Mouse (Mus musculus) kidney, postnatal 25 days (tissue): ENCODE data around the gene Per3.
"Not testable (repeated sequence)": the region's sequence is repeated elsewhere in the genome, so short reads cannot be mapped to it uniquely, and the experiment has no call there.

ENCODE experiments used
- DNase-seq, 2 experiments: peaks; one replicate each; pipeline ENCODE4 v3.0.0; 2021; ENCODE audit warnings: mixed read lengths in 2 of 2

The Per3 gene

DNA sequence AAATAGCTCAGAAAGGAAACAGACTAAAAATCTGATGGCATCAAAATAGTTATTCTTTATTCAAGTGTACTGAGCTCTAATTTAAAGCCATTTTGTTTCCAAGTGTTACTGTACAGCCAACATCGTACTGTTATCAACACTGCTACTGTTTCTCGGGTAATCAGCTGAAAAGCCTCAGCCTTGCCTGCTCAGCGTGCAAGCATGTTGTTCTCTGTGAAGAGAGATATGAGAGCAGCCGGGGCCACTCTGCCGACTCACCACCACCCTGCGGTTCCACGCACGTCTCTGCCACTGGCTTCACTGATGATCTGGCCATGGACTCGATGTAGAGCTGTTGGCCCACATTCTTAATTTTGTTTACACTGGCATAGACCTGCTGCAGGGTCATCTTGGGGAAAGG, 20.3 kb downstream of the Per3 start:
- DNase-seq: no peak

DNA sequence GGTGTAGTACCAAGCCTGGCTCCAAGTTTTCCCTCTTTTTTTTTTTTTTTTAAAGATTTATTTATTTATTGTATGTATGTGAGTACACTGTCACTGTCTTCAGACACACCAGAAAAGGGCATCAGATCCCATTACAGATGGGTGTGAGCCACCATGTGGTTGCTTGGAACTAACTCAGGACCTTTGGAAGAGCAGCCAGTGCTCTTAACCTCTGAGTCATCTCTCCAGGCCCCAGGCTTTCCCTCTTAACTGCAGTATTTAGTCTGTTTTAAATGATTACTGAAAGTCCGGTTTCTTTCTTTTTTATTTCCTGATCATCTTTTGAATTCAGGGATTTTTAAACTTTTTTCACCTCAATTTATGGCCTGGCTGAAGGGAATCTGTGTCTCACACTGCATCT, 27.1 kb downstream of the Per3 start:
- DNase-seq: not testable (repeated sequence)

DNA sequence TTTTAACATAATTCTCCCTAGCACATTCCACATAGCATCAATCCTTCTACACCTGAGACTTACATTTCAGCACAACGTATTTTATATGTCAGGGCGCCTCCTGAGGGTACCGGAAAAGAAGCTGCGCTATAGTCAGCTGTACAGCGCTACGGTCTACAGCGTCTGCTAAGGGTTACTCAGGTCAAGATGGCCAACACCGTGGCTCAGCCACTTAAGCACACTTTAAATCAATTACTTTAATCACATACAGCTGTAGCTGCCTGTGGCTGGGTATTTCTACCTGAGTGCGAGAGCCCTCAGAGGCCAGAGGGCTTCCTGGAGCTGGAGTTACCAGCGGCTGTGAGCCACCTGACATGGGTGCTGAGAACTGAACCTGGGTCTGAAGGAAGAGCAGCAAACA, 28.5 kb downstream of the Per3 start:
- no peak for DNase-seq

DNA sequence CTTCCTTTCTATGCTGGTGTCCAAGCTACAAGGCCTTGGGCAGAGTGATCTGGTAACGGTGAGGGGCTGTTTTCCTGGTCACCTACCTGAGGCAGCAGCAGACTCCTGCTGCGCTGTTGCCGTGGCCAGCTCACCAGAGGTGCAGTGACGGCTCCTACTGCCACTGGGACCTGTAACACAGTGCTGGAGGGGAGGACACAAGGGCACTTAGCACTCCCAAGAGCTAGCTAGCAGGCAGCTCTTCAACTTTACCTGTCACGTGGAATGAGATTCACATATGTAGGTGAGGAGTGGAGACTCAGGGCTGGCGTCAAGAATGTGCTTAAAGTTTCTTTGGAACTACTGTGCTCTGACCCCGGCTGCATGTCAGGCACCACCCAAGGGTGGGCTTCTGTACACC, 34.1 kb downstream of the Per3 start:
- DNase-seq: no peak

DNA sequence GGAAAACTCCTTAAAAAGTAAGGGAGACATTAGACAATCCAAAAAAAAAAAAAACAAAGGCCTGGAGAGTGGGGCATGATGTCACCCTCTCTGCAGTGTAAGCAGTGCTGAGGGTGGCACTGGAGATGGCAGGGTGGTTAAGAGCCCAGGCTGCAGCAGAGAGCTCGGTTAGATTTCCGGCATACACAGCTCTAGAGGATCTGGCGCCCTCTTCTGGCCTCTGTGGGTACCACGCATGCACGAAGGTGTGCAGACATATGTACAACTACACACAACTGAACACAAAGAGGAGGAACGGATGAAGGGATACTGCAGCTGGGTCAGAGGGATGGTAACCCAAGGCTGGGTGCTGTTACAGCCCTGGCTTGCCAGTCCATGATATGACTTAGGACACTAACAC, 37.5 kb downstream of the Per3 start:
- peak; percentile 57 to 64 for DNase-seq

DNA sequence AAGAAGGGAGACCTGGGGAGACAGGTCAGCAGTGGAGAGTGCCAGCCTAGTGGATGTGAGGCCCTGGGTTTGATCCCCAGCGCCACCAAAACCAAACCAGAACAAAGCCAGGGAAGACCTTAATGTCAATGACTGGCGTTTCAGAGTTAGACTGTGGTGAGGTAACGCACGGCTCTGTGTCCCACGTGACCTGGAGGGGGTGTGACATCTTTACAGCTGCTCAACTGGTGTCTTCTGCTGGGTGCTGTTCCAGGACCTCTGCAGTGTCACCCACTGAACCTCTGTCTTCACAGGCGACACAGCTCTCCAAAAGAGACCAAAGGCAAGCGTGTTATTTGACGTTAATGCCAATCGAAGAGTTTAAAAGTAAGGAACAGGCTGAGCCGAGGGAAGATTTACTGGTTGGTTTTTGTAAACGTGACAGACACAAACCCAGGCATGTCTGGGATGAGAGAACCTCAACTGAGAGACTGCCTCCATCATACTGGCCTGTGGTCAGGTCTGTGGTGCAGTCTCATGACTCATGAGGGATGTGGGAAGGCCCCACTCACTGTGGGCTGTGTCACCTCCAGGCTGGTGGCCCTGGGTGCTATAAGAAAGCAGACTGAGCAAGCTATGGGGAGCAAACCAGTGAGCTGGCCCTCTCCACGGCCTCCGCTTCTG, 38.7 kb downstream of the Per3 start:
- no peak for DNase-seq

DNA sequence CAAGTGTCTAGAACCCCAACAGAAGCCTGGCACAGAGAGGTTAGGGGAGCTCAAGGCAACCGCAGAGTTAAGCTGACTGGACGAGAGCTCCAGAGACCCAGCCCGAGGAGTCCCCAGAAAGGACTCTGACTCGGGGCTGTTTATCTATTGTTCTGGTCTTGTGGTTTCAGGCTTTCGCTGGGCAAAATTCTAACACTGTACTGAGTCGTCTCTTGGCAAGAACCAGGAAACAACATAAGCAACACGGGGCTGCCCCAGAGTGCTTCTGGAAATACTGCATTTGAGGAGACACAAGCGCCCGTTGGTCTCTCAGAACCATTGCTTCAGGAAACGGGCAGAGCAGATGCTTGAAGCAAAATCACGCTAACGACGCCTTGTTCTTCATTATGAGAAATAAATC, 43.1 kb downstream of the Per3 start:
- DNase-seq: no peak

DNA sequence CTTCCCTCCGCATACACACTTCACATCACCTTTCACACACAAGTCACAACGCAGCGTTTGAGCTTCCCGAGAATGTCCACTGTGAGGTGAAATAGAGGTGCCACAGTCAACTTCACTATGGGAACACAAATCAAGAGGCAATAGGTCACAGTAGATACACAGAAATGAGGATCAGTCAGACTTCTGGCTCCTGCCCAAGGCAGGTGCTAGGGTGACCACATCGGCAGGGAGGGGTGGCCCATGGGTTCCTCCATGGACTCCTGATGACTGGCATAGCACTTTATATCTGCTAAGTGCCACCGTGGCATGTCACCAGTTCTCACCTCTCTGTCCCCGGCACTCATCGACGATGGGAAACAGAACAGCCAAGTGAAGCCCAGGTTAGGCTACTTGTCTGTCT, 45.8 kb downstream of the Per3 start:
- DNase-seq: peak in 1 of 2 experiments; percentile 20

DNA sequence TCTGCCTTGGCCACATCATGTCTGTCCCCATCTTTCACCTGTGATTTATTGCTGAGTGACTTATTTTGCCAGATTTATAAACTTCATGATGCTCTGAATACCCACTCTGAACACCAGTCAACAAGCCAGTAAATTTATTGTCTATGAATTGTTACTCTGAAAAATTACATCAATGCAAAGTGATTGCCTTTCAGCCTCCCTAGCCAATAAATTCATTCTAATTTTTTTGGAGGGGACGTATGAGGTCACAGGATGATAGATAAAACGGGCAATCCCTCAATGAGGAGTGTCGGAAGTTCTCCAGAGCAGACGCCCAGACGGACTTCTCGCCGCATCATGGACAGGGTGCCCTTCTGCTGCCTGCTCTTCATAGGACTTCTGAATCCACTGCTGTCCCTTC, 47.7 kb downstream of the Per3 start, which contains the start of gene Uts2:
Gene Uts2, plus strand, starts transcription at position 301 of the 400 bp plus-strand sequence.
- DNase-seq: no peak

DNA sequence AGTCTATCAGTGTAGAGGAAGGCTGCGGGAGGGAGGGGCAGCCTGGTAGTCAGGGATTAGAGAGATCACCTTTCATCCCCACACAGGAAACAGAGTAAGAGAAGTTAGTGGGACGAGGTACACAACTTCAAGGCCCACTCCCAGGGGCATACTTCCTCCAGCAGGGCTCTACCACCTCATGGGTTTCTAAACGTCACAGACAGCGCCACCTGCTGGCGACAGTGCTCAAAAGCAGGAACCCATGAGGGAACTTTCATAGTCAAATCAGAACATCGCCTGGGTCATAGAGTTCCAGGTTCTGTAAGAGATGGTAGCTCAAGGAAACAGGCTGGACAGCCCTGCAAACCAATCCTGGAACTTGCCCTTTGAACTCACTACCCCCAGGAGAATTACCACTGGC, 54.3 kb downstream of the Per3 start:
- peak; percentile 53 to 60 for DNase-seq

DNA sequence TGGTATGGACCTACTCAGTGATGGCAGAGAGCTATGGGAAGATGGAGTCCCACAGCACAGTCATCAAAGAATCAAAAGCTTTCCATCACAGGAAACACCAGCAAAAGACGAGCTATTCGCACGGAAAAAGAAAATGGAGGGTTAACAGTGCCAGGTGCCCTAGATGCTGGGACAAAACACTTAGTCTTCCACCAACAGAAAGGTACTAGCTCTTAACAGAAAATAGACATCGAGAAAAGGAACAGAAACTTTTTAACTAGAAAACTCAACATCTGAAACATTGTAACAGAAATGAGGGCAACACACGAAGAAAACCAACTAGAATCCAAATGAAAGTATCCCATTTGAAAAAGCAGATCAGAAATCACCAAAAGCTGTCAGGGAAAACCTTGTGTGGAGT, 64.3 kb downstream of the Per3 start:
- DNase-seq: no peak

DNA sequence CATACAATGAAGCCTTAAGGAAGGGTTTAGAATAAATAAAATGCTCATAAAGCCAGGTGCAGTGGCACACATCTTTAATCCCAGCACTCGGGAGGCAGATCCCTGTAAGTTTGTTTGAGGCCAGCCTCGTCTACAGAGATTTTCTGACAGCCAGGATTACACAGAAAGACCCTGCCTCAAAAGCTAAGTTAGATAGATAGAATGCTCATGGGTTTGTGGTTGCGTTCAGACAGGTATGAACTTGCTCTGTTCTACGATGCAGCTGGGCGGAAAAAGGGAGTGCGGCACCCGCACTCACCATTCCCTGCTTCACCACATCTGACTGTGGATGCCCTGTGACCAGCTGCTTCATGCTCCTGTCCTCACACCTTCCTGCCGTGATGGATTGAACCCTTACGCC, 65.0 kb downstream of the Per3 start:
- DNase-seq: no peak

DNA sequence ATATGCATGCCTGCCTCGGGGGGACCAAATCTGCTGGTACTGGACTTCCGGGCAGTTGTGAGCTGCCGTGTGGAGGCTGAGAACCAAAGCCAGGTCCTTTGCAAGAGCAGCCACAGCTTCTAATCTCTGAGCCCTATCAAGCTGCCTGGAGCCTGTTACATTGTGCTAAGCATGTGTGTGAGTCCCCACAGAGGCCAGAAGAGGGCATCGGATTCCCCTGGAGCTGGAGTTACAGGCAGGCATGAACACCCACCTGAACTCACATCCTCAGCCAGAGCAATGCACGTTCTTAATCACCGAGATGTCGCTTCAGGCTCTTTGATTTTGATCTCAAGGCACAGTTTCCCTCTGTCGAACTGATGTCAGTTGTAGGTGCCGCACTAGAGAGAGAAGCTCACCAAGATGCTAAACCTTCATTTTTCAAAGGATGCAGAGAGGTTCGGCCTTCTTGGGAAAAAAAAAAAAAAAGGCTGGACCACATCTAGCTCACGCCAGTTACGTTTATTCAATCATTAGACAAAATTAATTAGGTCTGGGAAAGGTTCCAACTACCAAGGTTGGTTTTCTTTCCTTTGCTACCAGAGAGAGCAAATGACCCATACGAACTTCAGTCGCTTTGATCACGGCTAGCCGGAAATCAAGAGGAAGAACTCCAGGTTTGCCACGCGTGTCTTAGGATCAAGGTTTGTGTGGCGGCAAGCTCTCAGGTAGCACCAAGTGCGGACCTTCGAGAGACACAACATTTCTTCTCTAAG, 66.1 kb downstream of the Per3 start:
- DNase-seq: no peak

DNA sequence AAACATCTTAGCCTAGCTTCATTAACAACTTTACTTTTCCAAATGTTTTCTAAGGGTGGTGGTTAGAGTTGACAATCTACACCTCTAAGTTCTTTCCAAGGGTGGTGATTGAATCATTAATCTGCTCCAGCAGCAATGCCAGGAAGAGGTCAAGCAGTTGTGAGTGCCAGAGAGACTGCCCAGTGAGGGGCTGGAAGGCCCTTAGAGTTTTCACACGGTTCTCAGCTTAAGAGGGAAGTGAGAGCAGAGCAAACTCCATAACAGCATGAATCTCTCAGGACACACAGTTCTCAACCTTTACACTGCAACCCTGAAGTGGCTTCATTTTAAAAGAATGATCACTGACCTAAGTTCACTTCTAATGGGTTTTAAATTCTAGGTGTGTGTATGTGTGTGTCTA, 69.3 kb downstream of the Per3 start:
- DNase-seq: peak in 1 of 2 experiments; percentile 48

DNA sequence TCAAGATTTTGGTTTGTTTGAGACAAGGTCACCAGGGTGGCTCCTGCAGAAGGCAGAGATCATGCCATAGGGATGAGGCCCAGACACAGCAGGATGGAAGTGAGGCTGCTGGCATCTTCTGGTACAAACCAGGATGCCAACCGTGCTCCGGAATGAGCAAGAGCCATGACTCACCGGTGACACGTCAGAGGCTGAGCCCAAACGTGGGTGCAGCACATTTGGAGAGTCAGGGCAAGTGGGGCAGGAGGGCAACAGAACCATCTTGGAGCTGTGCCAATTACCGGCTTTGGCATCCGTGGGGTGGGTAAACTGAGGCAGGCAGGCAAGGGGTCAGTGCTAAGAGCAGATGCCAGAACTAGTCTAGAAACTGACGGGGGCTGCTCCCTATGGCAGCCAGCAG, 71.2 kb downstream of the Per3 start:
- DNase-seq: no peak

DNA sequence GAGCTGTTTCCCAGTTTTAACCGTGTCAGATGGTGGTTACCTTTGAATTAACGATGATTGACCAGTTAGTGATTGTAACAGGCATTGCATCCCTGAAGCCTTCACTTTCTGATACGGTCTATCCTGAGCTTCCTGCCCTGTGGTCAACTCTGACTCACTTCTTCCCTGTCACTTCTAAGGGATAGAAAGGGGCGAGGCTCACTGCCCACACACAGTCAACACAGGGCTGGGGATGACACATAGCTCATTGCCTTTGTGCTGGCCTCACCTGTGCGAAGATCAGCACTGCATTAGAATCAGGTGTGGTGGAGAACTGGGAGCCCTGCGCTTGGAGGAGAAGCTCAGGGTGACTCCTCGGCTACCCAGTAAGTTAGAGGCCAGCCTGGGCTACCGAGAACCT, 75.5 kb downstream of the Per3 start:
- no peak for DNase-seq

DNA sequence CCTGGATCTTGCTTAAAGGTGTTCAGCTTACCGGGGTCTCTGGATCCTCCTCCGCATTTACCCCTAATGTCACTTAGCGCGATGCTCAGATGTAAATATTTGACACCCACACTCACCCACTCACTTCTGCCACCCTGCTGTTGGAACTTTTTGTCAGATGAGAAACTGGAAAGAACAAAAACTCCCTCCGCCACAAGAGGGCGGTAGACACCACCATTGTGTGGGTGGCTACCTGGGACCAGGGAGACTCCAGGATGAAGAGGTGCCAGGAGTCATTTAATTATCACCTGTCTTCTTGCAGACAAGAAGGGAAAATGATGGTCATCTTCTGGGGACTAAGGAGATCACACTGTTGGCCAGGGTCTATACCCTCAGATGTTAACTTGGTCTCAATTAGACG, 77.9 kb downstream of the Per3 start:
- DNase-seq: peak; percentile 66 to 78

DNA sequence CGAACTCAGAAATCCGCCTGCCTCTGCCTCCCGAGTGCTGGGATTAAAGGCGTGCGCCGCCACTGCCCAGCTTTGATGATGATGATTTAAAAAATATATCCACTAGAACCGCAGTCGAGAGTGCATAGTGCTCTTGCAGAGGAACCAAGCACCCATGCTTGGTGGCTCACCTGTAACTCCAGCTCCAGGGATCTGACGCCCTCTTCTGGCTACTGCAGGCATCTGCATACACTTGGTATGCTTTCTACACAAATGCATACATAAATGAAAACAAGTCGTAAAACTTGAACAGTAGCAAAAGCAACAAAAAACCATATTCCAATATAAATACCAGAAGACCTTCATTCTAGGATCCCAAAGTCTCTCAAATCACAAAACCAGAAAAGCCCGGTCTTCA, 78.9 kb downstream of the Per3 start:
- no peak for DNase-seq

DNA sequence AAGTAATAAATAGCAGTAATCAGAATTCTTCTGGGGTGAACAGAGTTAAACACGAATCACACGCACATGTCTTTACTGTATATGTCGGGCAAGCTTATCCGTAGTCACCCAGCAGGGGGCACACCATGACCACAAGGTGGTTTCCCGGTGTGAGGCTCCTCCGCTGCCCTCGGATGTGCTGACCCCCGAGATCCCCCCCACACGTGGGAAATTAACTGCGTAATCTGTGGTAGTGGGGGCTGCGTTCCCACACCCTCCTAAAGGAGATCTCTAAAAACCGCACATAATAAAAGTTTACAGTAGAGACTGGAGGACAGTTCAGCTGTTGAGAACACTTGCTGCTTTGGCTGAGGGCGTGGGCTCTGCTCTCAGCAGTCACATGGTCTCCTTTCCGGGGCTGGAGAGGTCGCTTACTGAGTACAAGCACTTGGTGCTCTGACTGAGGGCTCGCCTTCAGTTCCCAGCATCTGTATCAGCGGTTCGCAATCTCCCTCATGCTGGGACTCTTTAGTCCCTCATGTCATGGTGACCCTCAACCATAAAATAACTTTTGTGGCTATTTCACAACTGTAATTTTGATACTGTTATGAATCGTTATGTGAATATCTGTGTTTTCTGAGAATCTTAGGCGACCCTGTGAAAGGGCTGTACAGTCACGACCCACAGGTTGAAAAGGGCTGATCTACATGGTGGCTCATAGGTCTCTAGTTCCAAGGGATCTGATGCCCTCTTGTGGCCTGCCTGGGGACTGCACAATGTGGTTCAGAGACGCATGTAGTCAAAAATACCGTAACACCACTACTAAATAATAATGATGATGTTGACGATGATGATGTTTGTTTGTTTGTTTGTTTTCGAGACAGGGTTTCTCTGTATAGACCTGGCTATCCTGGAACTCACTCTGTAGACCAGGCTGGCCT, 79.6 kb downstream of the Per3 start:
- peak; percentile 86 to 96 for DNase-seq

DNA sequence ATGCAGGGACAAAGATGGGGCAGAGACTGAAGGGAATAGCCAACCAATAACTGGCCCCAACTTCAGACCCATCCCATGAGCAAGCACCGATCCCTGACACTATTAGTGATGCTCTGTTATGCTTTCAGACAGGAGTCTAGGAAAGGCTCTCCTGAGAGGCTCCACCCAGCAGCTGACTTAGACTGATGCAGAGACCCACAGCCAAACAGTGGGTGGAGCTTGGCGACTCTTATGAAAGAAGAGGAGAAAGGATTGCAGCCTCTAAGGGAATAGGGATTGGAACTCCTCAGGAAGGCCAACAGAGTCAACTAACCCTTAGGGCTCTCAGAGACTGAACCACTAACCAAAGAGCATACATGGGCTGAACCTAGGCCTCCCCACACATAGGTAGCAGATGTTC, 80.8 kb downstream of the Per3 start:
- DNase-seq: no peak

DNA sequence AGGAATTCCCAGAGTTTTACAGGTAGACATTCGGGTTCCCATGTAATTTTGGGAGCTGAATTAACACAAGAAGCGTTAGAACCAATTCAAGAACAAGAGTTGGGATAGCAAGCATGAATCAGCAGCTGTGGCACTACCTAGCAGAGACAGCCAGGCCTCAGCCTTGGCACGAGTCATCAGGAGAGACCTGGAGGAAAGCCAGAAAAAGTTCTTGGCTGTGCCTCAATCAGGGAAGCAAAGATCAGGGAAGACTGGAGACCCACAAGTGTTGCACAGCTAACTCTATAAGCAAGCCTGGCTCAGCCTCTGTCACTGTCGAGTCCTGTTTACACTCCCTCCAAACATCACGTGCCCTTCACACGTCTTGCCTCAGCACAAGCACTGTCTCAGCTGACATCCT, 82.2 kb downstream of the Per3 start:
- DNase-seq: peak; percentile 64 to 78

DNA sequence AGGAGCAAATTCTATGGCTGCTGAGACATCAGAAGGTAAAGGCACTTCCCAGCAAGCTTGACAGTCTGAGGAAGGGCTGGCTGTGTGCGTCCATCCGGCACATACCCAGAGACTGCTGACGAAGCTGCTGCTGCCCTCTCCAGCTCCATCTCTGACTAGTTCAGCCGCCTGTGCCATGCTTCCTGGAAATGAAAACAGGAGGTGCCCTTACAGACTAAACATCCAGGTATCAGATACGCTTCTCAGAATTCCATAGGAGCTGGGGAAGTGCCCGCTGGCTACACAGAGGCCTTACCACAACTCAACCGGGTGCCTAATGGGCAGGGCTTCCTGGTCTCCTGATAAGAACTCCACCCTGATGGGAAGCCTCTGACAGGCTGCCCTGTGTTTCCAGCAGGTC, 85.9 kb downstream of the Per3 start:
- DNase-seq: peak; percentile 40 to 57

DNA sequence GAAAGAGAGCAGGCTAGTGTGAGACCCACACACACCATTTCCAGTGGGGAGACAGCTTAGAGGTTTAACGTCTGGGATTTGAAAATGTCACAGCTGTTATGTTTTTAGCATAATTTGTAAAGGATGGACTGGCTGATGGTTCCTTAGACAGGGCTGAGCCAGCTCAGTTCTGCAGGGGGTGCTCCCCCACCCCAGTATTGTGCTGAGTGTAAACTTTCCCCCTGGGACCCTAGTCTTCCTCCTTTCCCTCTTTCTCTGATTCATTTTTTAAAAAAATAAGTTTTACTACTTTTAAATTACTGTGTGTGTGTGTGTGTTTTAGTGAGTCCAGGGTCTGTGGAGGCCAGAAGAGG, 87.4 kb downstream of the Per3 start:
- DNase-seq: no peak
